Mouse (Mus musculus) right cerebral cortex, adult 2 months (tissue): Measurements from ENCODE around the gene Ptrhd1.

Experiments used
- DNase-seq, 2 experiments: peaks; one replicate each; pipeline ENCODE4 v3.0.0; 2021 to 2022; ENCODE audit warnings: low spot score in 2 of 2

Gene Ptrhd1

GRCm38 (mm10) chr12:4245742-4246141 lies 11.9 kb downstream of the Ptrhd1 start:
- no peak for DNase-seq

- DNase-seq, result no peak
These were observed 16.0 kb downstream of the Ptrhd1 start for GRCm38 (mm10) chr12:4249786-4250185.

- DNase-seq, result no peak
These were observed 19.2 kb downstream of the Ptrhd1 start for GRCm38 (mm10) chr12:4252742-4253655.

- no peak for DNase-seq
These were observed 33.9 kb downstream of the Ptrhd1 start for GRCm38 (mm10) chr12:4267765-4268164.

GRCm38 (mm10) chr12:4271078-4271477 lies 37.3 kb downstream of the Ptrhd1 start:
- no peak for DNase-seq

GRCm38 (mm10) chr12:4278978-4279755 lies 45.3 kb downstream of the Ptrhd1 start:
- no peak for DNase-seq

GRCm38 (mm10) chr12:4279878-4280277 lies 46.1 kb downstream of the Ptrhd1 start:
- DNase-seq, result no peak

- no peak for DNase-seq
These were observed 51.4 kb downstream of the Ptrhd1 start for GRCm38 (mm10) chr12:4285186-4285585.
